Mouse (Mus musculus) liver, embryonic 12.5 days (tissue): Measurements from ENCODE around the gene Stambp. TPM values are rescaled to one million over a fixed set of nuclear protein-coding genes. Genes with fewer than 3 reads are reported as not detected.

Experiments
- ATAC-seq: fragments of 200-750 bp; cut with Nextera tagmentation; 2 replicates; pipeline ENCODE4 v1.8.0; 2017; ENCODE audit warnings: moderate number of reproducible peaks, mild to moderate bottlenecking, moderate library complexity
- H3K27ac ChIP-seq: fragments of 300-500 bp; sonication (generic); 2 replicates; pipeline ENCODE4 v1.5.1; 2016; ENCODE audit warnings: mild to moderate bottlenecking
- H3K27me3 ChIP-seq: fragments of 300-500 bp; sonication (generic); replicated peaks from 2 replicates; pipeline ENCODE4 v1.6.1; 2016; ENCODE audit warnings: mild to moderate bottlenecking, moderate library complexity
- H3K36me3 ChIP-seq: fragments of 300-500 bp; sonication (generic); 2 replicates; pipeline ENCODE4 v1.6.1; 2016; ENCODE audit warnings: mild to moderate bottlenecking, moderate library complexity
- H3K4me1 ChIP-seq: fragments of 300-500 bp; sonication (generic); 2 replicates; pipeline ENCODE4 v1.6.1; 2016
- H3K4me2 ChIP-seq: fragments of 300-500 bp; sonication (generic); 2 replicates; pipeline ENCODE4 v1.6.1; 2016; ENCODE audit warnings: mild to moderate bottlenecking, moderate library complexity
- H3K4me3 ChIP-seq: fragments of 300-500 bp; sonication (generic); 2 replicates; pipeline ENCODE4 v1.5.1; 2016; ENCODE audit warnings: mild to moderate bottlenecking, moderate library complexity
- H3K9ac ChIP-seq: fragments of 300-500 bp; sonication (generic); 2 replicates; pipeline ENCODE4 v1.6.1; 2016; ENCODE audit warnings: mild to moderate bottlenecking, moderate library complexity
- H3K9me3 ChIP-seq: fragments of 300-500 bp; sonication (generic); replicated peaks from 2 replicates; pipeline ENCODE4 v1.6.1; 2016; ENCODE audit warnings: mild to moderate bottlenecking, moderate library complexity
- WGBS: fragments of 180-500 bp; shearing (Covaris S2); methylation state at CpG from one replicate; pipeline ENCODE4 v1.1.7; 2016; ENCODE audit not compliant: insufficient replicate concordance; 5-methylcytosine and 5-hydroxymethylcytosine counted together
- polyA plus RNA-seq: library from polyadenylated mRNA; unstranded; fragments of >200 nt; fragmentation: Nextera tagmentation; extraction: Ambion mirVana; gene quantifications from 2 replicates; pipeline ENCODE4 v1.2.1, GENCODE M21; 2016

The Stambp gene
- polyA plus RNA-seq, 1 experiment from 2014 or later, result 11.7 TPM

DNA sequence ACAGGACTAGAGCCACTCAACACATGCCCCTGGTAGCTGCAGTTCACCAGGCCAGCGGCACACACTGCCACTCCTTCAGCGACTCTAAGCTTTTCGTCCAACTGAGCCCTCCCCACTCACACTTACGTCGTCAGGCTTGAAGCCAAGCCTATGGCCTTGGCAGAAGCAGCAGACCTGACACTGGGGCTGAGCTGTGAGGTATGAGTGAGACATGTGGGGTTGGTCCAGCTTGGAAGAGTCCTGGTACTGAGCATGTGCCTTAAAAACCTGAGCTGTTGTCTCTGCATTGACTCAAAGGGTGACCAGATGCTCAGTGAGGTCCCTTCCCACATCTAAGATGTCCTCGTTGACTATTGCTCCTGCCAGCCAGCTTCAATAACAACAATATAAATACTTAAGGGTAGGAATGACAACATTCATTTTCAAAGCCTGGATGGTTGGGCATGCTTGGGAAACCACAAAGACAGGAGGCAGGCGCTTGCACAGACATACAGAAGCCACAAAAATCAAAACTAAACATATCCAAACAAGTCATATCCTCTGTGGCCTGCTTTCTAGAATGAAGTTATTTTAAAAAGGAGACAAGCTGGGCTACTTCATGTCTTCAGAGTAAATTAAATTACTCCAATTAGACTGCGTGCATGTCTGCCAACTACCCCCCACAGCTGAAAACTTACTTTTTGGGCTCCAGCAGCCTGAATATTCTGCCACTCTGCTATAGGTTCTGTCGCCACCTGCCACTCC lies 76.3 kb downstream of the Stambp start:
- peaks cover 43% of the 10 kb centered on the region for H3K36me3 ChIP-seq
- 88% methylated on average over 9 of the region's 9 CpGs for WGBS
- no peak overlapping the region for H3K27ac ChIP-seq
- H3K4me3 ChIP-seq, result no peak overlapping the region
- no peak overlapping the region for H3K9ac ChIP-seq
- H3K27me3 ChIP-seq, result no peaks in the 10 kb centered on the region
- H3K4me2 ChIP-seq, result no peak overlapping the region
- H3K9me3 ChIP-seq, result no peaks in the 10 kb centered on the region
- ATAC-seq, result no peak
- peaks cover 13% of the 10 kb centered on the region for H3K4me1 ChIP-seq

Other genes with a start within 250 kb of the Stambp start
- 112 and 114 TPM in 2 replicates for gene Mthfd2, start 246.8 kb downstream of the Stambp start, polyA plus RNA-seq
- 58.6 and 59.9 TPM in 2 replicates for gene Mob1a, start 246.7 kb downstream of the Stambp start, polyA plus RNA-seq
- gene Bola3, start 223.6 kb downstream of the Stambp start, polyA plus RNA-seq, result 314 and 322 TPM in 2 replicates
- 12.1 and 14.8 TPM in 2 replicates for gene Tet3, start 113.6 kb downstream of the Stambp start, polyA plus RNA-seq
- 28.2 and 30.4 TPM in 2 replicates for gene Dguok, start 65.8 kb downstream of the Stambp start, polyA plus RNA-seq
- 5.7 and 6.7 TPM in 2 replicates for gene Actg2, start 36.5 kb downstream of the Stambp start, polyA plus RNA-seq
- 2.1 and 2.9 TPM in 2 replicates for gene Clec4f, start 83.5 kb upstream of the Stambp start, polyA plus RNA-seq
- 0.11 TPM in 1 of 2 replicates, not detected in the other for gene Cd207, start 105.1 kb upstream of the Stambp start, polyA plus RNA-seq
- not detected in 2 replicates for gene Vax2, start 138.5 kb upstream of the Stambp start, polyA plus RNA-seq
- gene Atp6v1b1, start 170.3 kb upstream of the Stambp start, polyA plus RNA-seq, result not detected in 2 replicates
- gene Ankrd53, start 189.9 kb upstream of the Stambp start, polyA plus RNA-seq, result not detected in 2 replicates
- 54.6 and 56.1 TPM in 2 replicates for gene Tex261, start 203.1 kb upstream of the Stambp start, polyA plus RNA-seq
- gene Nagk, start 222.3 kb upstream of the Stambp start, polyA plus RNA-seq, result 13.5 and 15.8 TPM in 2 replicates